Mouse (Mus musculus): ENCODE measurements at regions not wholly inside any gene's neighbourhood (a gene's known extent, or its start where the extent isn't known, plus 50 kb on each side); places are given as distances from the start of the nearest gene placed in this dataset.

DNA sequence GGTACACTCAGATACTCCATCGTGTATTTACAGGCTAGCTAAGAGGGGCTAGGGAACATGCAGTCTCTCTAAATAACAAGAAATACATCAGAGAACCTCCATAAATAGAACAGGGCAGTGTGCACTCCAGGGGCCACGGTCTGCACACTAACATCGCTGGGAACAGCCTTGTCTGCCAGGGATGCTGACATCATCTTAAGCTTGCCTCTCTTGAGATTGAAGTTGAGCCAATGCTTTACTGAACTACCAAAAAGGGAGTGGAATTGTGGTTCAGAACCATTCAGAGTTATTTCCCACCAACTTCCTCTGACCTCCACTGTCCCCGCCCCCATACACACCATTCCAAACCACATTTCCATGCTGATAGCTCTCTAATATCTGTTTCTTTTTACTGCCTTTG is 75.7 kb downstream of the Npy1r start:
- TF ChIP-seq CTCF (IDR thresholded peaks at IDR 0.05; ENCODE audit: low read depth) (no peak), EP300 (IDR thresholded peaks at IDR 0.05; ENCODE audit: low read depth) (no peak; the same call in 1 of the 2 replicates)

All from heart, postnatal 0 days (tissue).